Mouse (Mus musculus) CH12F3 (cell line): Measurements from ENCODE around the gene Vmn2r32.
"Not testable (repeated sequence)": the region's sequence is repeated elsewhere in the genome, so short reads cannot be mapped to it uniquely, and the experiment has no call there.

Experiments used
- in situ Hi-C: fragments of 300-500 bp; cut with MboI; formaldehyde crosslinking; loops from 2 replicates; pipeline ENCODE4 v1.14.3; 2020; ENCODE audit warnings: low sequenced_read_pairs

The Vmn2r32 gene

DNA sequence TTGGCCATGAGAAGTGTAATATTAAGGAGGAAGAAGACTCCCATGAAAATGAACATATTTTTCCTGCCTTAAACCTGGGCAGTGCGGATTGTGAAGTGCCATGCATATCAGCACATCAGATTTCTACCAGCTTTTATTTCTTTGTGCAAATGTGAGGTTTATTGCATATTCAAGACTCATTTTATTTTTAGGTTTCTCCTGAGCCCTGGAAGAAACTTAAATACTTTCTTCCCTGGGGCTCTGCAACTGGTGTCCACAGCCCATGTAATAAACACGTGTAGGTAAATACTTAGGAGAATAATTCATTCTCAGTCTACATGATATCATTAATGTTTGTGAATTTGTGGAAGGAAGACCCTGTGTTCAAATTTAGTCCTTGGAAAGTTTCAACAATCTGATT, at the start of gene Vmn2r32:
Gene Vmn2r32 (minus strand): TSS at position 101 of the 400 bp plus-strand sequence.
- in situ Hi-C loops: not testable (repeated sequence)
